Mouse (Mus musculus) testis, adult 2 months (tissue): ENCODE data around the gene Calcrl.

ENCODE experiments used
- CTCF ChIP-seq: fragments of 200-500 bp; IDR thresholded peaks from 2 replicates; pipeline ENCODE4 v1.5.1; 2012; ENCODE audit warnings: low read depth, mild to moderate bottlenecking, inconsistent platforms, low read length, moderate library complexity; ENCODE audit not compliant: control insufficient read depth, insufficient read depth, insufficient replicate concordance
- POLR2A ChIP-seq: fragments of 200-500 bp; IDR thresholded peaks from 2 replicates; pipeline ENCODE4 v1.6.1; 2012; ENCODE audit warnings: low read depth, mild to moderate bottlenecking, inconsistent platforms, low read length, moderate library complexity; ENCODE audit not compliant: control insufficient read depth

- TF ChIP-seq CTCF: no peak
- no peak for TF ChIP-seq POLR2A
Measured at GRCm38 (mm10) chr2:84416501-84416900, 8.7 kb downstream of the Calcrl start.
